Mouse (Mus musculus): Measurements from ENCODE around the gene Ssr3. TPM values are rescaled to one million over a fixed set of nuclear protein-coding genes. Genes with fewer than 3 reads are reported as not detected.

Ssr3 gene
- 105 TPM for polyA plus RNA-seq (2014; fragmentation: Illumina TruSeq; extraction: RNeasy Lipid Tissue Mini Kit (QIAGEN cat#74804); ENCODE audit: low read depth, low replicate concordance)

DNA sequence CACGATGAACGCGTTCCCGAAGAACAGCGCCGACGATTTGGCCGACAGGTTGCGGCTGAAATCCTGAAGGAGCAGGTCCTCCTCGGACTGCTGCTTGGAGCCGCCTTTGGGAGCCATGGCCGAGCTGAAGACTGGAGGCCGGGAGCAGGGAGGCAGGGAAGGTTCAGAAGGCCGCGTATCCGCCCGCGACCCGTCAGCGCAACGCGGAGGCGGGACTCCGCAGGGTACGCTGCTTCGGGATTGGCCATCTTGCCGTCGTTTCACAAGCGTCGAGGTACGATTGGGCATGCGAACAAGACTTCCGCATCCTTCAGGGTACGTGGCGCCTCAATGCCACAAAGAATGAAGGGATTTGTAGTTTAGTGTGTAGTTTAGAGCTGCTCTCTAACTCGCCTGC, at the start of gene Ssr3:
TSS of gene Ssr3 (minus strand) at position 203 of the 397 bp plus-strand sequence.

Other genes with a start within 250 kb of the Ssr3 start
- 46.1 TPM for gene Tiparp, start 135.8 kb upstream of the Ssr3 start, polyA plus RNA-seq (2014; fragmentation: Illumina TruSeq; extraction: RNeasy Lipid Tissue Mini Kit (QIAGEN cat#74804); ENCODE audit: low read depth, low replicate concordance)

All from testis, adult 10 weeks (tissue).